Mouse (Mus musculus) layer of hippocampus, adult 8-10 months (tissue): ENCODE data around the gene Ifnab. TPM values are rescaled to one million over a fixed set of nuclear protein-coding genes. Genes with fewer than 3 reads are reported as not detected.

Experiments used
- DNase-seq, 2 experiments: peaks; one replicate each; pipeline ENCODE4 v3.0.0; 2022; ENCODE audit warnings: low spot score in 2 of 2
- total RNA-seq, 4 experiments: library from RNA; stranded (reverse); gene quantifications; 2 replicates each; pipeline ENCODE4 v1.2.4; 2022

Ifnab gene
- total RNA-seq, 4 experiments from 2014 or later, result not detected

DNA sequence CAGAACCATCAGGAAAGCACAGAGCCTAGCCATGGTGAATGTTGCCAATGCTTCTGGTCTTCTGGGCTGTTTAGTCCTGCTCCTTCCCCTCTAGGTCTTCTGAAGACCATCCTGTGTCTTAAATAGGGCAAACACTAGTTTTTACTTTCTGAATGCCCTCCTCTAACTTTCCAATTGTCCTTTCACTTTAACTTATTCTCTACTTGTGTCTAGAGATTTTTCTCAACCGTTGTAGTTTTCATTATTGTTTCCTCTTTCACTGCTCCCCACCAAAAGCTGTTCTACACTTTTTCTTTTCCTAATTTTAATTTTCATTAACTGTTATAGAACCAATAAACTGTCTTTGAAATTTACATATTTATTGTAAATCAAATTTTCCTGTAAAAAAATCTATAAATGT lies 14.3 kb downstream of the Ifnab start, which contains the start of gene Ifna16:
TSS of gene Ifna16 (minus strand) at position 101 of the 400 bp plus-strand sequence.
- DNase-seq, result no peak

DNA sequence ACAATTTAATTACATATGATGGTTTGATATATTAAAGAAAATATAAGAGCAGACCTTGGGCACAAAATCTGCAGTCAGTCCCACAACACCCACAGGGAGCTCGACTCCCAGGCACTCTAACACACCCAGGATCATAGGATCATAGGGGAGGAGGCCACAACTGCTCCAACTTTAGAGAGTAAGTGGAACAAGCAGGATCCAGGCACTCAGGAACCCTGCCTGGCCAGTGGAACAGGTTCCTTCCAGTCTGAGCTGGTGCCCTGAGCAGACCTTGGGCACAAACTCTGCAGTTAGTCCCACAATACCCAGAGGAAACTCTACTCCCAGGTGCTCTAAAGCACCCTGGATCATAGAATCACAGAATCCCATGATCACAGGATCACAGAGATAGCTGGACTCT lies 35.7 kb downstream of the Ifnab start:
- DNase-seq, result no peak

DNA sequence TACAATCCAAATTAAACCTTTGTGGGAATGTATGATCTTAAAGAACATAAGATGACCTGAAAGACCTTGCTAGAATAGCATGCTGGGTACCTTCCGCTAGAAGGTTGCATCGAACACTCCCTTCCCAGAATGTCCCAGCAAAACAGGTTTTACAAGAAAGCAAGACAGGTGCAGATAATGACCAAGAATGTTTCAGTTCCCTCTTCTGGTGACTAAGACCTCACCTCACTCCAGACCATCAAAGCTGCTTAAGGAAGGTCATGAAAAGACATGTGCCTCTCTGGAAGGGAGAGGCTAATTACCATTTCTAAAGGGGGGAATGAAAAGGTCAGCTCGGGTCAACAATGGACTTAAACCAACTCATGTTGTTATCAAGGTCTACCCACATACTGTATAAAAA lies 37.5 kb downstream of the Ifnab start:
- DNase-seq, result no peak

DNA sequence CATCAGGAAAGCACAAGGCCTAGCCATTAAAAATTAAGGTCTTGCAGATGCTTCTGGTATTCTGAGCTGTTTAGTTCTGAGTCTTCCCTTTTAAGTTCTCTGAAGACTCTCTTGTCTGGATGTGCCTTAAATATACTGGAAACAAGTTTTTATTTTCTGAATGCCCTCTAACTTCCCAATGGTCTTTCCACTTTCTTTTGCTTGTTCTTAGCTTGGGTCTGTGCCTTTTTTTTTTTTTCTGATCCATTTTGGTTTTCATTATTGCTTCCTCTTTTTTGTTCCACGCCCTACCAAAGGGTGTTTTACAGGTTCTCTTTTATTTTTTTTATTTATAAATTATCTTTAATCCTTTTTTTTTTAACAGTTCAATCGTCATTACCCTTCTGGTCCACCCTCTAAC lies 46.8 kb downstream of the Ifnab start, which contains the start of gene Ifna13:
TSS of gene Ifna13 (minus strand) at position 101 of the 400 bp plus-strand sequence.
- no peak for DNase-seq

DNA sequence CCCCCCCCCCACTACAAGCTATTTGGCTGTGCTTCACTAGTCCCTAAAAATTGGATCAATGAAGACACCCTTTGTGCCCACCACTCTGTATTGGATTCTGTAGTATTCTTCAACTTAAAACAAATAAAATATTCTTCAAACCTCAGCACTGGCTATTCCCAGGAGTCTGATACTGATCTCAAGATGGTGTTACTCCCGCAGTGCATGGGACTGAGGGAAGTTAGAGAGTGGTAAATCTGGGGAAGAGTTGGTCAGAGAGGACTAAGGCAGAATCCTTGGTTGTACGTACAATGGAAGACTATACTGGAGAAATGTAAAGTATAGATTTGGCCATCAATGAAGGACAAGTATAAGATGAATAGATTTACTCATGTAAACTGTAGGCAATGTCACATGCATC lies 48.6 kb downstream of the Ifnab start:
- DNase-seq, result no peak

DNA sequence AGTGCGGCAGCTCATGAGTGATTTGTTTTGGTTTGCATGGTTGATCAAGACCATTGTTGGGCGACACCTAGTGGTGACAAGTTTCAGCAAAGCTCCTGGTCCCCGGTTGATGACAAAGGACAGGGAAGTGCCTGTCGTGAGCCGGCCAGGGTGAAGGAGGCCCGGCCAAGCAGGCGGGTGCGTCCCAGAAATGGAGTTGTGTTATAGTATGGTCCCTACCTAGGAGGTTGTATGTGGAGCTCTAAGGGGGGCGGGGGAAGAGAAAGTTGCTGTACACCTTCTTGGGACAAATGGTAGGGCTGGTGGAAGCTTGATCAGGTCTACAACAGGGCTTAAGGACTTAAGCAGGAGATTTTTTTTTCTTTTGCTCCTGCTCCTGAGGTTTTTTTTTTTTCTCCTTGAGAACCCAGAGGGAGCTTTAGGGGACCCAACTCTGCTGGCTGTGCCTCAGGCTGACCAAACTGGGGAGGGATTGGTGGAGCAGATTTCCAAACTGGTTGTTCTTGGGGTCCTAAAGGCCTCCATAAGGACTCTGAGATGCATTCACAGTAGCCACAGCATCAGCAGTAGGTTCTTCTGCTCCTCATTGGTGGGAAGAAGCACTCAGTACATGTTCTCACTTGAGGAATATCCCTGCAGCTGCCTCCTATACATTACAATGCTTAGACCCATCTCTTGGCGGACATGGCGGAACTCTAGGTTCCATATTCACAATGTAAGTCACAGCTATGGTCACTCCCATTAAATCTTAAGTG lies 49.9 kb downstream of the Ifnab start:
- DNase-seq, result peak; percentile 75 to 90

DNA sequence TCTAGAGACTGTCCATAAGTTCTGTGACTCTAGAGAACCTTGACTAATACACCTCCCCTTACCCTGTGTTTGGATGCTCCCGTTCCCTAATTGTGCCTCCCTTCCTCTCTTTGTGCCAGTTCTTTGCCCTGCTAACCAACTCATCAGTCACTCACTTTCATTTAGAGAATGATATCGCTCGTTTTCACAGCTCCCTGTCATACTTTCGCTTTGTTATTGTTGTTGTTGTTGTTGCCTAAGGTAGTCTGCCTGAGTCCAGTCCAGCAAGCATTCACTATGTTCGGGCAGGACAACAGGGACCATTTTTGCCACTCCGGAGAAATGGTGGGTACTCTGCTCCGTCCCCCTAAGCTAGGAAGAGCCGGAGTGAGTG lies 50.5 kb downstream of the Ifnab start:
- DNase-seq, result no peak

Other genes starting within 250 kb of the Ifnab start
- not detected for gene Ifnb1, start 168.6 kb downstream of the Ifnab start, total RNA-seq
- not detected for gene Ifna15, start 133.1 kb downstream of the Ifnab start, total RNA-seq
- not detected for gene Ifna14, start 119.6 kb downstream of the Ifnab start, total RNA-seq
- gene Ifna9, start 99.0 kb downstream of the Ifnab start, total RNA-seq, result not detected
- not detected for gene Ifna12, start 88.0 kb downstream of the Ifnab start, total RNA-seq
- not detected for gene C87499, start 56.9 kb downstream of the Ifnab start, total RNA-seq
- gene Ifna13, start 46.9 kb downstream of the Ifnab start, total RNA-seq, result not detected
- gene Ifna16, start 14.4 kb downstream of the Ifnab start, total RNA-seq, result not detected
- not detected for gene Ifna2, start 7.4 kb downstream of the Ifnab start, total RNA-seq
- gene Gm26566, start 30.4 kb upstream of the Ifnab start, total RNA-seq, result 1 to 10 TPM in 1 of 4 experiments, under 1 TPM in 3; 0.72 to 1.7 (median 0.82) TPM
- 100 to 1,000 TPM in 3 of 4 experiments, 10 to 100 TPM in 1; 96.8 to 117 (median 107) TPM for gene Klhl9, start 31.1 kb upstream of the Ifnab start, total RNA-seq
- not detected for gene Gm13271, start 63.5 kb upstream of the Ifnab start, total RNA-seq
- gene Gm13283, start 68.8 kb upstream of the Ifnab start, total RNA-seq, result not detected
- gene Gm13290, start 82.5 kb upstream of the Ifnab start, total RNA-seq, result not detected
- not detected for gene Gm13289, start 85.6 kb upstream of the Ifnab start, total RNA-seq
- gene Gm13272, start 88.5 kb upstream of the Ifnab start, total RNA-seq, result not detected
- gene Ifnz, start 90.8 kb upstream of the Ifnab start, total RNA-seq, result not detected
- not detected for gene Gm13276, start 94.3 kb upstream of the Ifnab start, total RNA-seq
- not detected for gene Gm13277, start 97.3 kb upstream of the Ifnab start, total RNA-seq
- gene Gm13278, start 100.2 kb upstream of the Ifnab start, total RNA-seq, result not detected
- gene Gm13275, start 103.1 kb upstream of the Ifnab start, total RNA-seq, result not detected
- gene Gm13279, start 106.0 kb upstream of the Ifnab start, total RNA-seq, result not detected
- not detected for gene Gm13285, start 108.3 kb upstream of the Ifnab start, total RNA-seq
- gene Gm13287, start 111.9 kb upstream of the Ifnab start, total RNA-seq, result not detected
- gene Gm13288, start 114.2 kb upstream of the Ifnab start, total RNA-seq, result not detected
- gene Ifna7, start 124.9 kb upstream of the Ifnab start, total RNA-seq, result not detected
- gene Ifna11, start 128.6 kb upstream of the Ifnab start, total RNA-seq, result not detected
- not detected for gene Ifna6, start 136.1 kb upstream of the Ifnab start, total RNA-seq
- gene Ifna5, start 144.2 kb upstream of the Ifnab start, total RNA-seq, result not detected
- not detected for gene Ifna4, start 150.5 kb upstream of the Ifnab start, total RNA-seq
- gene Ifna1, start 158.7 kb upstream of the Ifnab start, total RNA-seq, result not detected
- gene Ifne, start 188.8 kb upstream of the Ifnab start, total RNA-seq, result not detected